Mouse (Mus musculus) embryo, embryonic 11.5 days (tissue): ENCODE measurements at regions not wholly inside any gene's neighbourhood (a gene's known extent, or its start where the extent isn't known, plus 50 kb on each side); places are given as distances from the start of the nearest gene placed in this dataset.
A peak's percentile ranks its signal among the peaks of the same experiment; 100 is the strongest.
"Not testable (repeated sequence)": the region's sequence is repeated elsewhere in the genome, so short reads cannot be mapped to it uniquely, and the experiment has no call there.

Experiments used
- DNase-seq: peaks from one replicate; pipeline ENCODE4 v3.0.0-alpha.2; 2012; ENCODE audit warnings: low read depth, low spot score

DNA sequence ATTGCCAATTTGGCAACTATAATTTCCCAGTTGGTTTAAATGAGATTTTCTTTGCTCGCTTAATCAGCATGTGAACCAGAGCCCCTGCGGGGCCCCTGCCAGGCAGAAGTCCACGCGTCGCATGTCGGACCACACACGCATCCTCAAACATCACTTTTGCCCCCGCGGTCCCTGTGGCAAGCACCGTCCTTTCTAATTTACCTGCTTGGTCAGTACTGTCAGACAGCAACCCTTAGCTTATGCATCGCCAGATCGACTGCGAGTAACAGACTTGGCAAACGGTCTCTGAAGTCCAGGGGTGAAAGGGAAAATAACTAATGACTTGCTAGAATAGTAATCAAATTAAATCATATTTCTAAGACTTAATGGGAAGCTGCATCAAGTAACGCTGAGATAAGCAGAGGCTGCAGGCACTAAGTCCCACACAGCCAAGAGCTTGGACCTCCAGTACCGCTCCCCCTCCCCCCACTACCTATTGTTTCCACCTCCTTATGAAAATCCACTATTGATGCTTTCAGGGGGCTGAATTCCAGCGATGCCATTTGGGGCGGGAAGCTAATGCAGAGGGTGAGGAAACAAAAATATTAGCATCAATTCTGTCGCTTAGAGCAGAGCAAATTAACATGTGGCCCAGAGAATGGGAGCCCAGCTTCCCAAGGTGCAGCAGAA is 142.0 kb upstream of the Cntnap4 start:
- DNase-seq, result no peak

DNA sequence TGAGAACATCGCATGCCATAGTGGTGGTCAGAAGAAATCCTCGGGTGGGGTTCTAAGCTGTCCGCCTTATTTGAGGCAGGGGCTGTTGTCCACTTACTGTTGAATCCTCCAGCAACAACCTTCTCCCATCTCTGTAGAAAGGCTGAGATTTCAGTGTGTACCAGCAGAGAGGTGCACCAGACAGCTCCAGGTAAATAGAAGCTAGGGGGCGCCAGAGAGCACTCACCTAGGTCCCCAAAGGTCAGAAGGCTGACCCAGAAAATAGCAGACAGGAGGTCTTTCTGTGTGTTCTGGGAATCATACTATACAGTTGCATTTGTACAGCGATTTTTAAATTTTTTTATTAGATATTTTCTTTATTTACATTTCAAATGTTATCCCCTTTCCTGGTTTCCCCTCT is 157.9 kb upstream of the Cntnap4 start:
- DNase-seq, result no peak

DNA sequence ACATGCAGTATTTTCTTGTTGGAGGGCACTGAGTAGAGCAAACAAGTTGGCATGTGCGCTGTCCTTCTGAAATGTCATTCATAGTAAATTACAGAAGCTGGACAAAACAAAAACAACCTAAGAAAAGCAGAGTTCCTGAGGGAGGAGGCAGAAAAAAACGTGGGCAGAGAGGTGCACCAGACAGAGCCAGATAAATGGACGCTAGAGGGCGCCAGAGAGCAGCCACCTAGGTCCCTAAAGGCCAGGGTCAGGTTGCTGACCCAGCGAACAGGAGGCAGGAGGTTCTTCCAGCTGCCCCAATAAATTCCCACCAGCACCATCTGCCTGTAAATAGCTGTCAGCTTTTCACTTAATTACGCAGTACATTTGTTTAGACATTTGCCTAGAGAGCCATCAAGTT is 158.6 kb upstream of the Cntnap4 start:
- DNase-seq, result peak; percentile 29

DNA sequence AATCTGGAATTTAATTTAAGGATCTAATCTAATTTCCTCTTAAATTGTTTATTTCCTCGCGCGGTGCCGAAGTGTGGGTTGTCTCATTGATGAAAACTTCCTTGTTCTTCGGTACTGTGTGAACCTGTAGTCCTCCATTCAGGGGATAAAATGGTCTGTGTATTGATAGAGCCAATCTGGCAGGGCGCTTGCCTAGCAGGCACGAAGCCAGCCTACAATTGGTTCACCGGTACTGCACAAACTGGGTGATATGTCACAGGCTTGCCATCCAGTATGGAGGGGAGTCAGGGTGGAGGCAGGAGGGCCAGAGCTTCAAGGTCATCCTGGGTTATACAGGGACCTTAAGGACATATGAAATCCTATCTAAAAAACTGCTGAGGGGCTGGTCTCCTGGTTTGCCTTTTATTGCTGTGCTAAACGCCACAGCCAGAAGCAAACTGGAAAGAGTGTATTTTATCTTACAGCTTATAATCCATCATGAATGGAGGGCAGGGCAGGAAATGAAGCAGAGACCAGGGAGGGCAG is 161.6 kb upstream of the Cntnap4 start:
- no peak for DNase-seq

DNA sequence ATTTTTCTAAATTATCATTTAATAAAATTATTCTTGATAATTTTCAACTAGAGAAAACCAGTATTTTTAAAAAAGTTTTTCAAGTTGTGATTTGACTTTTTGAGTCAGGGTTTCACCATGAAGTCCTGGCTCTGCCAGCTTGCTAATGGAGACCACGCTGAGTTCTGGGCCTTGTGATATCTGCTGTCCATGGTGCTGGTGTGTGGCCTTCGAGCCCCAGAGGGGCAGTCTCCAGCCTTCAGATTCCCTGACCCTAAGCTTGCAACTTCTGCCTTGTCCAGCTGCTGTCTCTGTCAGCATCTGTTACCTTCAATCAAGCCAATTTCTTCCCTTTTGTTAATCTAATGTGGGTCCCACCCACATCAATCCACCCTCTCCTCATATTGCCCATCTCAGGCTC is 165.8 kb upstream of the Cntnap4 start:
- DNase-seq, result peak; percentile 38

DNA sequence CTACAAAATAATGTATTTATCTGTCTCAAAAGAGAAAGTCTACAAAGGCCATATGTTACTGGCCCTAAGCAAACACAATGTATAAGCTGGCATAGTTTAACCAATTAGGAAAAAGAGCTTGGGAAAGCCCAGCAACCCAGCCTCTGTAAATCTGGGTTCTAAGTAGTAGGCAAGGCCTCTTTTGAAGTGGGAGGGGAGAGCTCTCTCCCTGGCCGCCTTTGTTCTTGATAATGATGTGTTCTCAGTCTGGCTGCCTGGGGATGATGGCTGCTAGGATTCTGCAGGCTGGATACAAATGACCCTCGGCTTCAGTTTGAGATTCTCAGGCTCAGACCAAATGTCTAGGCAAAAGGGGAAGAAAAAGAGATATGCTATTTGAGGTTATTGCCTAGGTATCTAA is 172.4 kb upstream of the Cntnap4 start:
- no peak for DNase-seq

DNA sequence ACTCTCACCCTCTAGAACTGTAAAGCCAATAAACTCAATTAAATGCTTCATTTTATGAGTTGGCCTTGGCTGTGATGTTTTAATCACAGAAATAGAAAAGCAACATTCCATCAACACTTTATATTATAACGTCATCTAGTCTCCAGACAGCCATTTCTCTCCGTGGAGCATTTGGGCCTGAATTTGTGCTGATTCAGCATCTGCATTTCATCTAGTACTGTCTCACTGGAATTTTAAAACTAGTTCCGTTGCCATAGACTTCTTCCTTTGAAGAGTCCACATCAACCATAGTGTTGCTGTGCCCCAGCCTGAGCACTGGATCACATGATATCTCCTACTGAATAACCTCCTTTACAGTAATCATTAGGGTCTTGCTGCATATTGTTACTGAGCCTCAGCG is 179.7 kb upstream of the Cntnap4 start:
- DNase-seq, result no peak

DNA sequence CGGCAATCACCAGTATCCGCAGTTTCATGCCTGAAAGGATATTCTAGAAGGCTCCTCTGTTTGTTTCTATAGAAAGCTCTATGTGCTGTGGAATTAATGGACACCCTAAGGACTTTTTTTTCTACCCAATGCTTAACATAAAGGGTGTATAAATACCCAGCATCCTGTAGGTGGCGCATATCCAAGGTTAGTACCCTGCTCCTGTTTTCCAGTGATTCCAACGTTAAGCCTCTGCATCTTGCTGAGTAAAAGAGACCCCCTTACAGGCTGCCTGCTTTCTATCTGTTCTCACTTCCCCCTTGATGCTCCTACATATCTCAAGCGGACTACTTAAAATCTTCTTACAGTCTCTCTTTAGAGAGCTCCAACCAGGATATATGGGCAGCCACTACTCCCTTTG is 221.5 kb upstream of the Cntnap4 start:
- peak; percentile 34 for DNase-seq

DNA sequence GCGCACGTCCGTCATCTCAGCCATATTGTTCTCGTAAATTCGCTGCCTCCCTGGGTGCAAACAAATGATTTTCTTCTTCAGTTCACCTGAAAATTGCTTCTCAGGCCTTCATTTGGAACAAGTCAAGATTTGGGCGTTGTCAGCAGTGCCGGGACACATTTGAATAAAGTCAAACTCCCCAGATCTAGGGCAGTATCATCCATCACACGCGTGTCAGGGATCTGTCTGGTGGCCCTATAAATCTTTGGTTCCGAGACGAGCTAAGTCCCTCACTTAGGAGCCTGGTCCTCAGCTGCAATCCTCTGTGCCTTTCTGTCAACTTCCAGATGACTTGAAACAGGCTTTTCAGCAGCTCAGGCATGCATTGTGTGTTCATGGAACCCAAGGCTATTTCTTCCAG is 236.7 kb upstream of the Cntnap4 start:
- no peak for DNase-seq

DNA sequence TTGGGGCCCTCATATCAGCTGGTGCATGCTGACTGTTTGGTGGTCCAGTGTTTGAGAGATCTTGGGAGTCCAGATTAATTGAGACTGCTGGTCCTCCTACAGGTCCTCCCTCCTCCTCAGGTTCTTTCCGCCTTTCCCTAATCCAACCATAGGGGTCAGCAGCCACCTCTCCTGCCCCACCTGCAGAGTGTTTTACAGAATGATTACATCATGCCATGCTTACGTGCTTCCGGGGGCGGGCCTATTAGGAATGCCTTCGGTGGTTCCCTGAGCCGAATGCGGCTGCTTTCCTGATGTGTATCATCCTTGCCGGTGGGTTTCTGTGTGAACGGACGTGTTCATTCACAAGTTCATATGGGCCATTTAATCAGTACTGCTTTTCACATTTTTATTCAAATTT is 237.8 kb upstream of the Cntnap4 start:
- DNase-seq, result no peak

DNA sequence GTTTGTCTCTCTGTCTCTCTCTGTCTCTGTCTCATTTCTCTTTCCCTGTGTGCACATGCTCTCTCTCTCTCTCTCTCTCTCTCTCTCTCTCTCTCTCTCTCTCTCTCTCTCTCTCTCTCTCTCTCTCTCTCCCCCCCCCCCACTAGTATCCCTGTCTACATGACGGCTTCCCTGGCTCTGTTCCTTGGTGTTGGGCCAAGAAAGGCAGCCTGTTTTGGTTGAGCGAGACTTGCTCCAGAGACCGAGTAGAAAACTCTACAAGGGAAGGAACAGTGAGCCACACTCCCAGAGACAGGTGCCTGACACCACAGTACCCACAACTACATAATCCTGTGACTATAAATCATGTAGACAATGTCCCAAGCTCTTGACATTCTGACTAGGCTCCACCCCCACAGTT is 260.0 kb upstream of the Cntnap4 start:
- DNase-seq, result no peak

DNA sequence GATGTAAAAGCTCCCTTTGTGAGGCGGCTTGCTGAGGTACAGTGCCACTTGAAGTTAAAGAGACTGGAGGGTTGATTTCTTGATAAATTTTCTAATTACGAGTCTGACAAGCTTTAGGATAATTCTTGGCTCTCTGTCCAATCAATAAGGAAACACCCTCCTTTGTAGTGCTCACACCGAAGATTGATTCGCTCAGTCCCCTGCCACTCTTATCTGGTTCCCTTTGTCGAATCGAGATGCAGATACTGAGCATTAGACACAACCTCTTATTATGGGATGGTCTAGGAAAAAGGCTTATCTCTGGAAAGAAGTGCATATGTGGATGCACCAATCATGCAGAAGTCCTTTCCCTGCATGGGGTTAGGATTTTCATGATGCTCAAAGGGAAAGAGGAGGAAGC is 261.5 kb upstream of the Cntnap4 start:
- DNase-seq, result no peak

DNA sequence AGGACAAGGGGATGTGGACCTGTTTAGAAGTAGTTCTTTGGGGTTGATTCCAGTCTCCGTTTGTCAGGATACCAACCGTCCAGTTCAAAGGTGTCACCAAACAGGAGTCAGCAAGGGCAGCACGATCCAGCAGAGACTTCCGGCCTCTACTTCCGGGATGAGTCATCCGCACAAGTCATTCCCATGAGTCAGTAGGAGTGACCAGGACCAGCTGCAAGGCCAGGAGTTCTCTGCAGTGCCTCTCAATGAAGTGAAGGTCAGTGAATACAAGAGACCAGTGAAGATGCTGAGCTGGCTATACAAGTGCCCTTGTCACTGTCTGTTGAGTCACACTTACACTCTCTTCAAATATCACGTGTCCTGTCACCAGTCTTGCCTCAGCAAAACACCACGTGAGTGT is 272.8 kb upstream of the Cntnap4 start:
- DNase-seq, result no peak

DNA sequence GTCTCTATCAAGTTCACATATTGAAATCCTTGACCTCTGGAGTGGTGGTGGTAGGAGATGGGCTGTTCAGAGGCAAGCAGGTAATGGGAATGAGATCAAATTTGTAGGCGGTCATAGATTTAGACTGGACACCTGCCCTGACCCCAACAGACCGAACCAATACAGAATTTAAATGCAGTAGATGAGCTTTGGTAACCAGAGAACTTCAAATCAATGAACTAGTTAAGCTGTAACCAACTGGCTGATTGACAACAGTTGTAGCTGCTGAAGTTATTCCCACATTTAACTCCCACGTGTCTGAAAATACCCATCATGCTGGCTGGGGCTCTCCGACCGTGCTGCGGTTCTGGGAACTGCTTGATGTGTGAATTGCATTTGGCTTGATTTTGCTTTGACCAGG is 268.5 kb upstream of the Gm6793 start:
- no peak for DNase-seq

DNA sequence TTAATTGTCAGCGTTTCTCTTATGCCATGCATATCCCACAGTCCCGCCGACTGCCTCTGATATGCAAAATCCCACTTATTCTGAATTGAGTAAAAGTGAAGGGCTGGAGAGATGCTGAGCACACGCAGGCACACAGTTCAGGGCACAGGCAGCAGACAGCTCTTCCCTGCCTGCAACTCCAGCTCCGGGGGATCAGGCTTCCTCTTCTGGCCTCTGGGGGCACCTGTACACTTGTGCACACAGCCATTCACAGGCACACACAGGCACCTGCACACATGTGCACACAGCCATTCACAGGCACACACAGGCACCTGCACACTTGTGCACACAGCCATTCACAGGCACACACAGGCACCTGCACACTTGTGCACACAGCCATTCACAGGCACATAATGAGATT is 254.8 kb upstream of the Gm6793 start:
- DNase-seq, result no peak

DNA sequence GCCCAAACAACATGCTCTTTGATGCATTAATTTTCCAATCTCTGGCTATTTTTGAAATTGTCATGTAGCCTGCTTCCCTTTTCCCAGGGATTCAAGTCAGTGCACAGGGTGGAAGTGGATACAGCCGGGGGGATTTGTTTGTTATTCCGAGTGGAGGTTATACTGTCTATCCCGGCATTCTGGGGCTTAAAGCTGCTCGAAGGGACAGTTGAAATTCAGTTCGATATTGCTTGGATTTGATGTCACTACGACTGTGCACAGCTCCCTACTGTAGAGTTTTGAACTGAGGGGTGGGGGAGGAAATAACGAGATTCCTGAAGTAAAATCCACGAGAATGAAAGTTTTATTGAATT is 254.4 kb upstream of the Gm6793 start:
- DNase-seq, result no peak

DNA sequence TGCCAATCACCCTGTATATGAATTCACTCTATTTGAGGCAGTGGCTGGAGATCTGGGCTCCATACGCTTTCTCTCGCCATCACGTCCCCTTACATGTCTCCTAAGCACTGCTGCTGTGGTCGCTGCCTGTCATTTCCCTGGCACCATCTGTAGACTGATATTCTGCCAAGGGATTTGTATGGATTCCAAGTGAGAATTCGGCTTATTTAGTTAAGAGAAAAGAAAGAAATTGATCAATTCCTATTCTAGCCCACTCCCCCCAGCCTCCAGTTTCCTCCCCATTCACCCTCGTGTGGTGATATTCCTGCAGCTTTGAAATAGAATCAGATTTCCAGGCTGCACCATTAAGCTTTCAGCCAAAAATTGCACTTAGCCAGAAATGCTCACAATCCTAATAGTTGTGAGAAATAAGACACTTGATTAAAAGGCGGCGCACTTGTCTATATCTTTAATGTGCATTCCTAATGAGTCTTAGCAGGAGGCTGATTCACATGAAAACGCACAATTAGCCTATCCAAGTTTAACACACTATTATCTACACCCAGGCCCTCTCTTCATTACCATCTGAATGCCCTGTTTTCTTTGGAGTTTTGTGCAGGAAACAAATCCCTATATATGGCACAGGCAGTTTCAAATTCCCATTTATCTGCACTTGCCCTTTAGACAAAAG is 253.8 kb upstream of the Gm6793 start:
- no peak for DNase-seq

DNA sequence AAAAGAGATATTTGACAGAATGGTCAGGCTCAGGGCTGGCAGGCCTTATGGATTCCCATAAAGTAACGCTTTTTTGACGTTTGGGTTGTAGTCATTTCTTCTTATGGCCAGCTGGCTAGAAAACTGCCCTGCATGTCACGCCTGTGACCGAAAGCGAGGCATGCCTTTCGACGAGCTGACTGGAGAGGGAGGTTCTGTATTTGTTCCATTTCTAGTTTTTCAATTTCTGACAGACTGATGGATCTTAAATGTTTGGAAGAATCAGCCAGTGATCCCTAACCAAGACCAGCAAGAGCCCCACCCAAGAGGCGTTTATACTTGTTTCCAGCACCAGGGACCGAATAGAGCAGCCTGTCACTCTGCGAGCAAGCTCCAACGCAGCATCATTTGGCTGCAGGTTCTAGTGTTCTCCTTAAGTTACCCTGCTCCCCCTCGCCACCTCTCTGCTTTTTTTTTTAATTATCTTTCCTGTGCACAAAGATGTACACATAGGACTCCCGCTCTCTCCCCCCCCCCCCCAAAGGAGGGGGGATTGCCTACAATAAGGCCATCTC is 243.2 kb upstream of the Gm6793 start:
- no peak for DNase-seq

DNA sequence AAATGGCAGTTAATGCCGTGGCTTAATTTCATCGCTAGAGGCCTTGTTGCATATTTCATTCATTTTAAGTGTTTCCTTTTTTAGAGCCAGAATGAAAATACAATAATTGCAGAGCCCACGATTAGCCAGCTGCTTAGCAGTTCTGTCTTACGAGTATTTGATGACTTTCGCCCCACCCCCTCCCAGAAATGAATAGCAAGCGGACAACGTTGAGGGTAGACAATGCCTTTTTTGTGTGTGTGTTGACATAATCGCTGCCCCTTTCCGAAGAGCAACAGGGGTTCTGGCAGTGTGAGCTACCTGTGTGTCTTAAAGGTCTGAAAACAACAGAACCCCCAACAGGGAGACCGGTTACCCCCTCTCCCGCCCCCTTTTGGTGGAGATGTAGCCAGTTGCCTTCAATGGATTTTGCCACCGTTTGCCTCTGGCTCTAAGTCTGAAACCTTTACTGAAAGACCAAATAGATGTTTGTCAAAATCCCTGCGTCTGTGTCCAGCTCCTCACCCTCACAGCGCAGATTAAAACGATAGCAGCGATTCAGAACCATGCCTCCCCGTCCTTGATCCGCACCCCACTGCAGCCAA is 242.6 kb upstream of the Gm6793 start:
- DNase-seq, result no peak

DNA sequence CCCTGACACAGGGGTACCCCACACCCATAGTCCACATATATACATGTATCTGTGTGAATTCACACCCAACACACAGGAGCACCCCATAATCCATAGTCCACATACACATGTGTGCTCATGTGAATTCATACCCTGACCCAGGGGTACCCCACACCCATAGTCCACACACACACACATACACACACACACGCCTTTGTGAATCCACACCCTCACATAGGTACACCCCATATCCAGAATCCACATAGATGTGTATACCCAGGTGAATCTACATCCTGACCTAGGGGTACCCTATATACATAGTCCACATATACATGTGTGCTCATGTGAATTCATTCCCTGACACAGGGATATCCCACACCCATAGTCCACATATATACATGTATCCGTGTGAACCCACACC is 231.8 kb upstream of the Gm6793 start:
- not testable (repeated sequence) for DNase-seq

DNA sequence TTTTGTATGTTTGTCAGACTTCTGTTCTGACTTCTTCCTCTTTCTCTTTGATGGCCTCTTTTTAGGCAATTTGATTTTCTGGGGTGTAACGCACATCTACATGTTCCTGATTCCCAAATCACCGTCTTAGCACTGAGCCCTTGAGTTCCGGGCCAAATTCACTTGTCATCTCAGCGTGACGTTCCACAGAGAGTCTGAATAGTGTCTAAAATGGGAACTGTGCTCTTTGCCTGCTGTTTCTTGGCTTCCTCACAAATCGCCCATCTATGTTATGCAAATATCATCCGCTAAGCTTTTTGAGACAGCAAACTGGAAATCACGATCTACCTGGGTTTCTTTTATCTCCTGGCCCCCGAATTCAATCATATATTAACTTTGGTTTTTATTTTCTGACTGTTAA is 223.8 kb upstream of the Gm6793 start:
- no peak for DNase-seq

DNA sequence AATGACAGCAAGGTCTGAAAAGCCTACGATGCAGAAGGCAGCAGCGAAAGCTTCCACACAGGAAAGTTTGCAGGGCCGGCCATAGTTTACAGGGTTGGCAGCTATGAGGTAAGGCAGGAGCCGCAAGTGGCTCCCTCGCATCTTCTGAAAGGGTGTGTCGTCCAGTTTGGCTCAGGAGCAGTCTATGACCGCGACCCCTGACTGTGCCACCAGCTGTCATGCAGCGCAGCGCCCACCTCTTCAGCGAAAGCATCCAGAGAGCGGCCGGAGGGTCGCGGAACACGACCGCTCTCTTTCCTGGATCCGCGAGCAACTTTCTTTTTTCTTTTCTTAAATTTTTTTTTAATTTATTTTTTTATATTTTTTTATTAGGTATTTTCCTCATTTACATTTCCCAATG is 221.9 kb upstream of the Gm6793 start:
- not testable (repeated sequence) for DNase-seq

DNA sequence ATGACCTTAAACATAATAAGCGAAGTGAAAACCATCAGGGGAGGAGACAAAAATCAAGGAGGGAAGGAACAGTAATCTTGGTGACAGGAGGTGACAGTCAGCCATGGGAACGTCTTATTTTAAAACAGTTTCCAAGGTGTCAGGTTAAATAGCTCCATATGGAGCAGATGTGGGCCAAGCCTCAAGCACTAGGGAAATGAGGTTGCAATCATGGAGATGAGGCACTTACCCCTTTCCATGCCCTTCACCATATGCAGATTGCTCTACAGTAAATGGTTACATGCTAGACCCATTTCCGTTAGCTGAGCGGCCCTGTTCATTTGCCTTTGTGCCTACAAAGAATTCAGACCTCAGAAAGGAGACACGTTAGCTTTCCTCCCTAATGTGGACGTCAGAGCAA is 204.8 kb upstream of the Gm6793 start:
- no peak for DNase-seq
